Mouse (Mus musculus) ES-E14 (cell line): ENCODE results near the gene Hsd17b12.
A peak's percentile ranks its signal among the peaks of the same experiment; 100 is the strongest.

Source experiments
- CHD2 ChIP-seq: IDR thresholded peaks from 2 replicates; pipeline ENCODE4 v1.6.1; 2014; ENCODE audit warnings: mild to moderate bottlenecking, low read depth, low read length, inconsistent platforms
- HCFC1 ChIP-seq: IDR thresholded peaks from 2 replicates; pipeline ENCODE4 v1.6.1; 2012; ENCODE audit warnings: low read length, inconsistent platforms, borderline replicate concordance; ENCODE audit not compliant: insufficient read depth
- MAFK ChIP-seq: IDR thresholded peaks from 2 replicates; pipeline ENCODE4 v1.6.1; 2014; ENCODE audit warnings: mild to moderate bottlenecking, low read depth, low read length, inconsistent platforms; ENCODE audit not compliant: insufficient read depth
- ZC3H11A ChIP-seq: IDR thresholded peaks from 2 replicates; pipeline ENCODE4 v1.6.1; 2012; ENCODE audit warnings: low read depth, mild to moderate bottlenecking, inconsistent platforms, low read length, borderline replicate concordance
- ZNF384 ChIP-seq: IDR thresholded peaks from 2 replicates; pipeline ENCODE4 v1.6.1; 2012; ENCODE audit warnings: low read depth, low read length, inconsistent platforms

DNA sequence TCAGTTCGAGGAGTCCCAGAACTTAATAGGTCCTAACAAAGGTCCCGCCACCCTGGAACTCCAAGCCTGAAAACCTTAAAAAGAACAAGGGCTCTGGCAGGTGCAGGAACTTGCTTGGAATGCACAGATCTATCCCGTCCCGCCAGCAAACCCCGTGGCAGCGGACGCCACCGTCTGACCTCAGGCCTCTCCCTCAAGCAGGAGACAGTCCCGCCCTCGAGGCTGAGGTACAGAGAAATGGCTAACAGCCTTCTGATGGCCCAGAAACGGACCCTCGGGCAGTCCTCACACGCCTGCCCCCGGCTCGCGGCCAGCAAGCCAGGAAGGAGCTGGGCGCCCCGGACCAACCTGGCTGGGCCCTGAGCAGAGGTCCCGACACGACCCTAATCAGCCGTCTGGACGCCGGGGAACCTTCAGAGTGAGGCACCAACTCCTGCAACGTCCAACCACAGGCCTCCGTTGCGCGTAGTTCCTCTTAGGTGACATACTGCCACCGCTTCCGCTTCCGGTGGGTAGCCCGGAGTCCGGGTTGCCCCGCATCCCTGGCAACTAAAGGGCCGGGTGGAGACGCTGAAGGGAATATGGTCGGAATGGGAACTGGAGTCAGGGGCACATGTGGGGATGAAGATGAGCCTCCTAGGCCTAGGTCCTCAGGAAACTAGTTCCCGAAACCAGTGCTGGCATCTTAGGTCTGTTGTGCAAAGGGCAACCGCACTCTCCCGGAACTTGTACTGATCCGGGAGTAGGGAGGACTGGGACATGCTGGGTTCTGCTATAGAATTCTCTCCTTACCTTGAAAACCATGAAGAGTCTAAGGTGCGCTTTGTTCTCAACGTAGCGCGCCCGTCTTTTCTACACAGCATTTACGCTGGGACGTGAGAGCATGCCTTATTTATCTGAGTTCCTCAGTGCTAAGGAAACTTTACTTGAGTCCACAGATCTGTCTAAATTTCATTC, 147.2 kb downstream of the Hsd17b12 start, which contains the start of gene Alkbh3:
- peak; percentile 86 for TF ChIP-seq HCFC1
- no peak for TF ChIP-seq MAFK
- no peak for TF ChIP-seq ZNF384
- no peak for TF ChIP-seq CHD2
- TF ChIP-seq ZC3H11A, result no peak
